Mouse (Mus musculus) C2C12 (cell line): ENCODE results near the gene Smad1.

Source experiments
- CTCF ChIP-seq: IDR thresholded peaks from one replicate; pipeline ENCODE4 v1.5.1; 2011; ENCODE audit not compliant: control insufficient read depth, insufficient read depth, insufficient read length
- MYOD1 ChIP-seq: IDR thresholded peaks from one replicate; pipeline ENCODE4 v1.6.1; 2011; ENCODE audit warnings: low read depth; ENCODE audit not compliant: control insufficient read depth, insufficient read length
- USF1 ChIP-seq: IDR thresholded peaks from one replicate; pipeline ENCODE4 v1.6.1; 2011; ENCODE audit warnings: low read depth, mild to moderate bottlenecking, control low read depth, moderate library complexity

DNA sequence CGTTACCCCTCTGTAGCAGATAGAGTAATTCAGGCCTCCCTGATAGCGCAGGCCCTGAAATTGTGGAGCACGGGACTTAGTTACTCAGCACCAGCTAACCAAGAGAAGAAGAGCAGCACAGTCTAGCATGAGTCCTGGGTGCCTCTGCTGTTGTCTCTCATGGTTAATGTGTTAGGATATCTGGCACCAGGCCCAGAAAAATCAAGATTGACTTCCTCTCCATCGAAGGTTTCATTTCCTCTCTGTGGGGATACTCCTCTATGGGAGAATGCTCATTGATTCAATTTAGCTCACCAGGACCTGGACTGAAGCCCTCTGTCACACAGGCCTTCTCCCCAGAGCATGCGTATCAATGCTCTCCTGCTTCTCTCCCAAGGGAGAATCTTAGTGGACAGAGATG lies 15.6 kb upstream of the Smad1 start:
- TF ChIP-seq CTCF (no peak), MYOD1 (no peak), USF1 (no peak)
